Mouse (Mus musculus) bone marrow, adult 2 months (tissue): ENCODE measurements at regions not wholly inside any gene's neighbourhood (a gene's known extent, or its start where the extent isn't known, plus 50 kb on each side); places are given as distances from the start of the nearest gene placed in this dataset.

Source experiments
- CTCF ChIP-seq: fragments of 200-500 bp; IDR thresholded peaks from 2 replicates; pipeline ENCODE4 v1.5.1; 2011; ENCODE audit warnings: low read length, control low read depth; ENCODE audit not compliant: control insufficient read depth, insufficient read depth
- POLR2A ChIP-seq: fragments of 200-500 bp; IDR thresholded peaks from 2 replicates; pipeline ENCODE4 v1.6.1; 2011; ENCODE audit warnings: low read depth, mild to moderate bottlenecking, control low read depth, low read length, borderline replicate concordance; ENCODE audit not compliant: control insufficient read depth

GRCm38 (mm10) chr1:71948686-71949085, 263.4 kb downstream of the Mreg start:
- TF ChIP-seq POLR2A (no peak), CTCF (no peak)
